Mouse (Mus musculus): ENCODE results near the gene Psmd3.

GRCm38 (mm10) chr11:98671857-98672256 is 10.5 kb upstream of the Psmd3 start:
- TF ChIP-seq CTCF (IDR thresholded peaks at IDR 0.05) (no peak), EP300 (IDR thresholded peaks at IDR 0.05) (no peak)

All from lung, postnatal 0 days (tissue).